Mouse (Mus musculus): Measurements from ENCODE around the gene Galr2. TPM values are rescaled to one million over a fixed set of nuclear protein-coding genes. Genes with fewer than 3 reads are reported as not detected.

The Galr2 gene
- total and polyA plus RNA-seq, 2 experiments from 2014 or later, result 0.54 TPM; not detected in 1

DNA sequence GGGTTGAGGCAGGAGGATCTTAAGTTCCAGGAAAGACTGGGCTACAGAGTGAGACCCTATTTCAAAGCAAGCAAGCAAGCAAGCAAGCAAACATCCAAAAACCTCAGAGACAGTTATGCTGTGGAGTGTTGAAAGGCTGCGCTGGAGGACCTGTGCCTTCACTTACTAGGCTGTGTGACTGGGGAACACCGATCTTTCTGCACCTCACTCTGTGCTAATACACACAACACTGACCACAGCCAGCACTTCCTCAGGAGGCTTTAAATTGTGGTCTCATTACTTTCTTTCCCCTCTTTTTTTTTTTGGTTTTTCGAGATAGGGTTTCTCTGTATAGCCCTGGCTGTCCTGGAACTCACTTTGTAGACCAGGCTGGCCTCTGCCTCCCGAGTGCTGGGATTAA is 14.9 kb upstream of the Galr2 start:
- 98% methylated on average over 4 of the region's 4 CpGs for WGBS

DNA sequence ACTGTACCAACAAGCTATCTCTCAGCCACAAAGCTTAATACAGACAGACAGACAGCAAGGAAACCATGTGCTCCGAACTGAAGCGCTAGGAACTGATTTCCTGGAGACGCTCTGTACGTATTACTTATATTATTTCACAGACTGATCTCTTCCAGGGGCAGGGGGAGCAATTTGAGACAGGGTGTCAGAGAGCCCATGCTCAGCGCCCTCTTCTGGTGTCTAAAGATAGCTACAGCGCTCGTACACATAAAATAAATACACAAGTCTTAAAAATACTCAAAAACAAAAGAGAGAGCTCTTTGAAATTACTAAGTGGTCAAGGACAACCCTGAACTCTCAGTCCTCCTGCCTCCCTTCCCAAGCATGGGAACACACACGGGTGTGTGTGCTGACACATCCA is 13.1 kb upstream of the Galr2 start:
- Histone ChIP-seq H3K4me3 (ENCODE audit: low read depth, low read length) (no peak overlapping the region), H3K4me1 (ENCODE audit: insufficient read depth, low read length) (no peaks in the 10 kb centered on the region; the same call in 1 of the 2 replicates), H3K9me3 (ENCODE audit: low read length) (no peaks in the 10 kb centered on the region), H3K27ac (ENCODE audit: low read depth, low read length) (no peak overlapping the region), H3K36me3 (ENCODE audit: insufficient read depth, low read length) (peaks cover 70% of the 10 kb centered on the region), H3K9ac (replicated peaks; ENCODE audit: low read length, poor library complexity, severe bottlenecking) (no peak overlapping the region), H3K27me3 (ENCODE audit: insufficient read depth, low read length) (no peaks in the 10 kb centered on the region), H3K4me2 (ENCODE audit: low read depth, low read length, poor library complexity, severe bottlenecking) (no peak overlapping the region)
- peak; percentile 45 for TF ChIP-seq CTCF (IDR thresholded peaks at IDR 0.05)
- ATAC-seq (ENCODE audit: low FRiP score) (no peak), DNase-seq (ENCODE audit: low spot score) (no peak)
- 82% methylated on average over 8 of the region's 8 CpGs for WGBS

More for the DNA sequence above, 14.9 kb upstream of the Galr2 start:
- Histone ChIP-seq H3K4me1 (ENCODE audit: insufficient read depth, low read length) (no peaks in the 10 kb centered on the region), H3K9me3 (ENCODE audit: low read length) (no peaks in the 10 kb centered on the region), H3K4me2 (ENCODE audit: low read depth, low read length, poor library complexity, severe bottlenecking) (no peak overlapping the region), H3K27ac (ENCODE audit: low read depth, low read length) (no peak overlapping the region), H3K4me3 (ENCODE audit: low read depth, low read length) (no peak overlapping the region), H3K9ac (replicated peaks; ENCODE audit: low read length, poor library complexity, severe bottlenecking) (no peak overlapping the region), H3K36me3 (ENCODE audit: insufficient read depth, low read length) (peaks cover 86% of the 10 kb centered on the region), H3K27me3 (ENCODE audit: insufficient read depth, low read length) (no peaks in the 10 kb centered on the region)
- ATAC-seq (ENCODE audit: low FRiP score) (no peak), DNase-seq (ENCODE audit: low spot score) (no peak)
- TF ChIP-seq CTCF (IDR thresholded peaks at IDR 0.05), result no peak

DNA sequence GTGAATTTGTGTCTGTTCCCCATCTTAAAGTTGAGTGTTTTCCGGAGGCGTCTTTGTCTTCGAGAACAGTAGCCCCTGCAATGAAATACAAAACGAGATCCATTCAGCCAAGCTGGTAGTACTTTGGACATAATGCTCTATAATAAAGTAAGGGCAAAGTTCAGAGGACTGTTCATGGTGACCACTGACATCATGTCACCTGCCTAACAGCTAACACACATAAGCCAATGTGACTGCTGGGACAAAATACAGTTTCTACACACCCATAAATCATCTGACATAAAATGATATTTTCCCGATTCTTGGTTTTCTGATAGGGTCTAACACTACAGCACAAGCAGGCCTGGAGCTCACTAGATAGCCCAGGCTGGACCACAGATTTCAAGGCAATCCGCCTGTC is 12.4 kb upstream of the Galr2 start:
- Histone ChIP-seq H3K4me1 (ENCODE audit: insufficient read depth, low read length) (peaks cover 4% of the 10 kb centered on the region), H3K4me2 (ENCODE audit: low read depth, low read length, poor library complexity, severe bottlenecking) (no peak overlapping the region), H3K36me3 (ENCODE audit: insufficient read depth, low read length) (peaks cover 64% of the 10 kb centered on the region), H3K27ac (ENCODE audit: low read depth, low read length) (no peak overlapping the region), H3K4me3 (ENCODE audit: low read depth, low read length) (no peak overlapping the region), H3K9ac (replicated peaks; ENCODE audit: low read length, poor library complexity, severe bottlenecking) (no peak overlapping the region), H3K27me3 (ENCODE audit: insufficient read depth, low read length) (no peaks in the 10 kb centered on the region), H3K9me3 (ENCODE audit: low read length) (no peaks in the 10 kb centered on the region)
- ATAC-seq (ENCODE audit: low FRiP score) (no peak), DNase-seq (ENCODE audit: low spot score) (no peak)
- 95% methylated on average over 6 of the region's 6 CpGs for WGBS
- no peak for TF ChIP-seq CTCF (IDR thresholded peaks at IDR 0.05)

DNA sequence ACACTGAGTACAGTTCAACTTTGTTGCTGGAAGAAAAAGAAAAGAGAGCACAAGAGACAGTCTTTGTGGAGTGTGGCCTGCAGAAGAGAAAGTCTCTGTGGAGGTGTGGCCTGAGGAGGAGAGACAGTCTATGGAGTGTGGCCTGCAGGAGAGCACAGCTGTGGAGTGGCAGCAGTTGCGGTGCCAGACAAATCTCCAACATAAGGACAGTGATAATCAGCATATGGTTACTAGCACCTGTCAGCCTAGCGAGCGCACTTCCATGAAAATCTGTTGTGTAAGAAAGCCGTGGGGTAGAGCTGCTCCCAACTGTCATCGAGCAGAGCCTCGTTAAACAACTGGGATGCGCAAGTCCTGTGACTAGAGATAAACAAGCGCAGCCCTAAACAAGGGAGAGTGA is 11.2 kb upstream of the Galr2 start:
- peaks cover 4% of the 10 kb centered on the region for H3K4me1 ChIP-seq (ENCODE audit: insufficient read depth, low read length)
- H3K4me2 ChIP-seq (ENCODE audit: low read depth, low read length, poor library complexity, severe bottlenecking), result no peak overlapping the region
- TF ChIP-seq CTCF (IDR thresholded peaks at IDR 0.05), result no peak
- WGBS, result 93% methylated on average over 8 of the region's 8 CpGs
- DNase-seq (ENCODE audit: low spot score), result no peak
- H3K27ac ChIP-seq (ENCODE audit: low read depth, low read length), result no peak overlapping the region
- H3K27me3 ChIP-seq (ENCODE audit: insufficient read depth, low read length), result no peaks in the 10 kb centered on the region
- ATAC-seq (ENCODE audit: low FRiP score), result no peak
- no peak overlapping the region for H3K9ac ChIP-seq (replicated peaks; ENCODE audit: low read length, poor library complexity, severe bottlenecking)
- H3K36me3 ChIP-seq (ENCODE audit: insufficient read depth, low read length), result peaks cover 54% of the 10 kb centered on the region
- no peak overlapping the region for H3K4me3 ChIP-seq (ENCODE audit: low read depth, low read length)
- no peaks in the 10 kb centered on the region for H3K9me3 ChIP-seq (ENCODE audit: low read length)

DNA sequence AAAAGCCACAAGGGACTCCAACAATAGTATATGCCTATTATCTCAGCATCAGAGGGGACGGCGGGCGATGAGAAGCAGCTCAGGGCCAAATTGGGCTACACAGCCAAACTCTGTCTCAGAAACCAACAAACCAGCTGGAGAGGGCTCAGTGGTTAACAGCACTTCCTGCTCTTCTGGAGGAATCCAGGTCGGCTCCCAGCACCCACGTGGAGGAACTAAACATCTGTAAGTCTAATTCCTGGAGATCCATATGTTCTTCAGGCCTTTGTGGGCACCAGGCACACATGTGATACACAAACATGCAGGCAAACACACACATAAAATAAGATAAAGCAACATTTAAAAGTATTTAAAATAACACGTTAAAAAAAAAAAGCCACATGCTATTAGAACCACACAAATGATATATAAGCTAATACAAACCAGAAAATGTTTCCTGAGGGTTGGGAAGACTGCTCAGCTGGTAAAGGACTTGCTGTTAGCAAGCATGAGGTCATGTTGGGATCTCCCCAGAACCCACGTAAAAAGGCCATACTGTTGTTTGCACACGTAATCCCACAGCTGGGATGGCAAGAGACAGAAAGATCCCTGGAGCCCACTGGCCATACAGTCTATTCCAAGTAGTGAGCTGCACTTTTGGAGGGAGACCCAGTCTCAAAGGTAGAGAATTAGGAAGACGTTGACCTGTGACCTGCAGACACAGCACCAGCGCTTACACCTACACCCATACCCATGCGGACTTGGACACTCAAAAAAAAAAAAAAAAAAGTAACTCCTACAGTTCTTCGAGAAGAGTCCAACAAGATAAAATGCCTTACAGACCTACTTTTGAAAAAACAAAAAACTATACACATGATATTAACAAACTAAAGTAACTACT is 7.9 kb upstream of the Galr2 start:
- ATAC-seq (ENCODE audit: low FRiP score), result no peak
- H3K27ac ChIP-seq (ENCODE audit: low read depth, low read length), result no peak overlapping the region
- H3K27me3 ChIP-seq (ENCODE audit: insufficient read depth, low read length), result no peaks in the 10 kb centered on the region
- no peak for TF ChIP-seq CTCF (IDR thresholded peaks at IDR 0.05)
- peak overlapping the region; percentile 84 for H3K4me3 ChIP-seq (ENCODE audit: low read depth, low read length)
- no peak for DNase-seq (ENCODE audit: low spot score)
- H3K9me3 ChIP-seq (ENCODE audit: low read length), result no peaks in the 10 kb centered on the region
- peak overlapping the region; percentile 92 for H3K9ac ChIP-seq (replicated peaks; ENCODE audit: low read length, poor library complexity, severe bottlenecking)
- H3K36me3 ChIP-seq (ENCODE audit: insufficient read depth, low read length), result peaks cover 28% of the 10 kb centered on the region
- H3K4me1 ChIP-seq (ENCODE audit: insufficient read depth, low read length), result peaks cover 4% of the 10 kb centered on the region
- 63% methylated on average over 12 of the region's 12 CpGs for WGBS
- H3K4me2 ChIP-seq (ENCODE audit: low read depth, low read length, poor library complexity, severe bottlenecking), result peak overlapping the region; percentile 65

DNA sequence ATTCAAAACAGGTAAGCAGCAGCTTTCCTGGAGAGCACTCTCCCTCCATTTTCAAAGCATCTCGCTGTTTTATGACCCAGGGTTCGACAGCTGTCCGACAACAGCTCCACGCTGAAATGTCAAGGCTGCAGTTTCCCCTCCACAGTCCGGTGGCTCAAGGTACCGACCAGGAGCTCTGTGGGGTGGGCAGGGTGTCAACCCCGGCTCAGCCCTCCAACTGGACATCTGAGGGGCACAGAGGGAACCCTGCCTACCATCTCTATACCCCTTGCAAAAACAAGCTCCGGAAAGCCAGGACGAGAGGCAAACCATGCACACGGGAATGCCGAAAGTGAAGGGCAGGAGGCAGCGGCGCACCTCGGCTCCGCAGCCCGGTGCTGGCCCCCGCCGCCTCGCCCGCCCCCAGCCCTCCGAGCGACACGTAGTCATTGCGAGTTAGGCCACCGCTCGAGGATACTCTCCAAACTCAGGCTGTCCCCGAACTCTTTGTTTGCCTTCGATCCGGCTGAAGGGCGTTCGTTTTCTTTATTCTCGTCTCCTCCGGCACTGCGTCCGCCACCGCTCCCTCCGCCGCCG is 7.2 kb upstream of the Galr2 start:
- DNase-seq (ENCODE audit: low spot score), result no peak
- peak overlapping the region; percentile 84 for H3K4me3 ChIP-seq (ENCODE audit: low read depth, low read length)
- no peak for TF ChIP-seq CTCF (IDR thresholded peaks at IDR 0.05)
- peaks cover 4% of the 10 kb centered on the region for H3K4me1 ChIP-seq (ENCODE audit: insufficient read depth, low read length)
- peak; percentile 35 for ATAC-seq (ENCODE audit: low FRiP score)
- H3K36me3 ChIP-seq (ENCODE audit: insufficient read depth, low read length), result peaks cover 21% of the 10 kb centered on the region
- H3K27ac ChIP-seq (ENCODE audit: low read depth, low read length), result peak overlapping the region; percentile 92
- WGBS, result under 1% methylated on average over 35 of the region's 39 CpGs
- no peaks in the 10 kb centered on the region for H3K9me3 ChIP-seq (ENCODE audit: low read length)
- peak overlapping the region; percentile 92 for H3K9ac ChIP-seq (replicated peaks; ENCODE audit: low read length, poor library complexity, severe bottlenecking)
- no peaks in the 10 kb centered on the region for H3K27me3 ChIP-seq (ENCODE audit: insufficient read depth, low read length)
- peak overlapping the region; percentile 65 for H3K4me2 ChIP-seq (ENCODE audit: low read depth, low read length, poor library complexity, severe bottlenecking)

All from midbrain, postnatal 0 days (tissue).